Mouse (Mus musculus) CH12F3 (cell line): ENCODE results near the gene Pacsin3.

ENCODE experiments used
- in situ Hi-C: fragments of 300-500 bp; cut with MboI; formaldehyde crosslinking; loops from 2 replicates; pipeline ENCODE4 v1.14.3; 2020; ENCODE audit warnings: low sequenced_read_pairs

Pacsin3 gene

GRCm38 (mm10) chr2:91258830-91259229 lies 3.1 kb downstream of the Pacsin3 start:
- in situ Hi-C loops: no loop called here

GRCm38 (mm10) chr2:91259493-91259892 lies 3.7 kb downstream of the Pacsin3 start:
- in situ Hi-C loops: no loop called here

- in situ Hi-C loops: no loop called here
Measured at GRCm38 (mm10) chr2:91263692-91264660, 8.2 kb downstream of the Pacsin3 start.

GRCm38 (mm10) chr2:91264711-91265681 lies 9.2 kb downstream of the Pacsin3 start, which contains the start of gene Arfgap2:
Gene Arfgap2, plus strand, starts transcription at chr2:91264974.
- in situ Hi-C loops: no loop called here

GRCm38 (mm10) chr2:91268042-91268441 lies 12.3 kb downstream of the Pacsin3 start:
- in situ Hi-C loops: no loop called here

GRCm38 (mm10) chr2:91268706-91269105 lies 13.0 kb downstream of the Pacsin3 start:
- in situ Hi-C loops: no loop called here

GRCm38 (mm10) chr2:91269687-91270133 lies 14.0 kb downstream of the Pacsin3 start:
- in situ Hi-C loops: no loop called here

GRCm38 (mm10) chr2:91278749-91279371 lies 23.1 kb downstream of the Pacsin3 start:
- in situ Hi-C loops: no loop called here

GRCm38 (mm10) chr2:91279372-91279755 lies 23.6 kb downstream of the Pacsin3 start:
- in situ Hi-C loops: no loop called here

- in situ Hi-C loops: loop anchor here (5.0 kb wide), 1 partner anchor 196 kb away; no protein-coding TSS in a partner anchor
Measured at GRCm38 (mm10) chr2:91281366-91281765, 25.6 kb downstream of the Pacsin3 start.

- in situ Hi-C loops: loop anchor here (5.0 kb wide), 1 partner anchor 193 kb away; no protein-coding TSS in a partner anchor
Measured at GRCm38 (mm10) chr2:91283972-91284371, 28.2 kb downstream of the Pacsin3 start.

- in situ Hi-C loops: loop anchor here (5.0 kb wide), 1 partner anchor 193 kb away; no protein-coding TSS in a partner anchor
Measured at GRCm38 (mm10) chr2:91284375-91285199, 28.8 kb downstream of the Pacsin3 start.

- in situ Hi-C loops: no loop called here
Measured at GRCm38 (mm10) chr2:91285885-91286505, 30.2 kb downstream of the Pacsin3 start.

GRCm38 (mm10) chr2:91287563-91287962 lies 31.8 kb downstream of the Pacsin3 start:
- in situ Hi-C loops: no loop called here

GRCm38 (mm10) chr2:91291197-91292007 lies 35.6 kb downstream of the Pacsin3 start:
- in situ Hi-C loops: no loop called here

GRCm38 (mm10) chr2:91294226-91294625 lies 38.5 kb downstream of the Pacsin3 start:
- in situ Hi-C loops: no loop called here

- in situ Hi-C loops: no loop called here
Measured at GRCm38 (mm10) chr2:91295895-91296294, 40.1 kb downstream of the Pacsin3 start.

GRCm38 (mm10) chr2:91299156-91299555 lies 43.4 kb downstream of the Pacsin3 start:
- in situ Hi-C loops: no loop called here
